Mouse (Mus musculus) ES-Bruce4 (cell line): ENCODE results near the gene Lmtk3. TPM values are rescaled to one million over a fixed set of nuclear protein-coding genes. Genes with fewer than 3 reads are reported as not detected.
A peak's percentile ranks its signal among the peaks of the same experiment; 100 is the strongest.

Experiments used
- H3K27ac ChIP-seq: 2 replicates; pipeline ENCODE4 v1.5.1; 2012; ENCODE audit warnings: low read length, inconsistent platforms; ENCODE audit not compliant: insufficient read depth
- H3K27me3 ChIP-seq: 2 replicates; pipeline ENCODE4 v1.6.1; 2012; ENCODE audit warnings: mild to moderate bottlenecking, low read length, inconsistent platforms; ENCODE audit not compliant: control insufficient read depth, poor library complexity, insufficient read depth, severe bottlenecking
- H3K36me3 ChIP-seq: 2 replicates; pipeline ENCODE4 v1.6.1; 2012; ENCODE audit warnings: inconsistent platforms, mild to moderate bottlenecking, low read length, moderate library complexity; ENCODE audit not compliant: control insufficient read depth, poor library complexity, insufficient read depth, severe bottlenecking
- H3K4me1 ChIP-seq: one replicate; pipeline ENCODE4 v1.8.1; 2011; ENCODE audit warnings: low read length; ENCODE audit not compliant: control insufficient read depth, insufficient read depth
- H3K4me3 ChIP-seq: 2 replicates; pipeline ENCODE4 v1.5.1; 2011; ENCODE audit warnings: low read depth, mild to moderate bottlenecking, low read length
- H3K9ac ChIP-seq: 2 replicates; pipeline ENCODE4 v1.6.1; 2012; ENCODE audit warnings: low read depth, mild to moderate bottlenecking, inconsistent platforms; ENCODE audit not compliant: poor library complexity, severe bottlenecking
- H3K9me3 ChIP-seq: replicated peaks from 2 replicates; pipeline ENCODE4 v1.6.1; 2012; ENCODE audit warnings: mild to moderate bottlenecking, low read length, inconsistent platforms; ENCODE audit not compliant: control insufficient read depth, poor library complexity, insufficient read depth, severe bottlenecking
- CTCF ChIP-seq: IDR thresholded peaks from one replicate; pipeline ENCODE4 v1.8.1; 2011; ENCODE audit warnings: low read depth, low read length
- EP300 ChIP-seq: IDR thresholded peaks from 2 replicates; pipeline ENCODE4 v1.6.1; 2011; ENCODE audit warnings: low read depth, low read length; ENCODE audit not compliant: insufficient read depth
- POLR2A ChIP-seq: IDR thresholded peaks from one replicate; pipeline ENCODE4 v1.8.1; 2011; ENCODE audit warnings: low read length; ENCODE audit not compliant: insufficient read depth
- polyA plus RNA-seq: library from polyadenylated mRNA; stranded (reverse); fragments of >200 nt; gene quantifications from 2 replicates; pipeline ENCODE4 v1.2.4, GENCODE M21; 2011; ENCODE audit warnings: low read depth; ENCODE audit not compliant: missing spikeins, insufficient read depth, insufficient read length

Lmtk3 gene
- polyA plus RNA-seq, 1 experiment: 9.6 TPM

DNA sequence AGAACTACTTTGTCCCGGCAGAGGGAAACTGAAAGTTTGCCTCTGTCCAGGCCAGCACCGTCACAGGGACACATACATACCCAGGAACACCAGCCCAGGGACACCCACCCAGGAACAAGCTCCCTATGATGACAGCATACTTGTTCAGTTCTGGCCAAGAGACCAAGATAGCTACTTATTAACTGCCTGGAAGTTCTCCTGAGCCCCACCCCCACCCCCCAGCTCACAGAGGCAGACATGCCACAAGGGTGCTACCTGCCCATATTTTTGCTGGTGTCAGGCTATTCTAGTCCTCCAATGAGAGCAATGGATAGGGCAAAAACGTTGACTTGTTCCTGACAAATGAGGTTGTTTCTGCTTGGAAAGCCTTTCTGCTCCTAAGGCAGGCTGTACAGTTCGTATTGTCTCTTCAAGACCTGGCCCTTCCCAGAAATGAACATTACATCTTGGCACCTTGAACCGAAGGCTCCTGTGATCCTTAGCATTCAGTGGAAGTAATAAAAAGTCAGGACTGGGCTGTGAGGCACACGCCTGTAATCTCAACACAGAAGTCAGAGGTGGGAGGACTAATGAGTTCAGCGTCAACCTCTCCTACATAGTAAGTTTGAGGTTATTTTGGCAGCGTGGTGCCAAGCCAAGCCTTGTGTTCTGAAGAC is 13.0 kb upstream of the Lmtk3 start:
- H3K4me1 ChIP-seq: peaks cover 4% of the 10 kb centered on the region
- no peak overlapping the region for H3K27ac ChIP-seq
- no peak overlapping the region for H3K4me3 ChIP-seq
- H3K27me3 ChIP-seq: no peaks in the 10 kb centered on the region
- no peaks in the 10 kb centered on the region for H3K9me3 ChIP-seq
- H3K9ac ChIP-seq: no peak overlapping the region
- no peak for TF ChIP-seq CTCF
- TF ChIP-seq EP300: no peak
- TF ChIP-seq POLR2A: no peak
- no peaks in the 10 kb centered on the region for H3K36me3 ChIP-seq

DNA sequence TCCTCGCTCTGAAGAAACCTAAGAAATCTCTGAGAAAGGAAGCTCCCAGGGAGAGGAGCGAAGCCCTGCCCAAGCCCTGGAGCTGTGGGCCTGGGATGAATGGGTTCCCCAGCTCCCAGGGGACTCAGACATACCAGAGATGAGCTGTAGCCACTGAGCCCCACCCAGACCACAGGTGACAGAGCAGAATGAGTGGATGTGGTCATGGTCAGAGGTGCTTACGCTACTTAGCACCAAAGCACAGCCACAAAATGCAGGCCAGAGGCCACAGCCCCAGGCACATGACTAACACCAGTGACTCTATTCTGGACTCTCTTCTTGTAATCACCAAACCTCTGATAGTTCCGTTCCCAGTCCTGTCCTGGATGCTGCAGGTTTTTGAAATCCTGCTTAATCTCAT is 12.4 kb upstream of the Lmtk3 start:
- Histone ChIP-seq H3K27me3 (no peaks in the 10 kb centered on the region), H3K9ac (no peak overlapping the region), H3K9me3 (no peaks in the 10 kb centered on the region), H3K36me3 (no peaks in the 10 kb centered on the region), H3K27ac (no peak overlapping the region), H3K4me1 (peaks cover 3% of the 10 kb centered on the region), H3K4me3 (no peak overlapping the region)
- no peak for TF ChIP-seq EP300
- no peak for TF ChIP-seq POLR2A
- TF ChIP-seq CTCF: no peak

DNA sequence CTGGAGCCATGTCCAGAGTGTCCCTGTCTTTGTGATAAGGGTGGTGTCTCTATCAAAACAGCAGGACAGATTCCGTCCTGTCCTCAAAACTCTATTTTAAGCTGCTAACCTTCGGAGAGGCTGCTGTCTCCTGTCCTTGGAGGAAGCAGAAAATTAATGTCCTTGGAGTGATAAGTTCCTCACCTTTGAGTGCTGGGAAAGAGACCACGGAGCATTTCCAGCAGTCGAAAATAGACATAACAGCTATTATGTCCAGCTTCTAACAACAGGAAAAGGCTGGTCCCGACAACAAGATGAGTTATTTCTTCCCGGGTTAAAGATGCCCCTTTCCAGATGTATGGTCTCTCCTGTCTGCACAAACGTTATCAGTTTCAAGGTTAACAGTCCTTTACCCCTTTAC is 8.3 kb upstream of the Lmtk3 start:
- Histone ChIP-seq H3K36me3 (no peaks in the 10 kb centered on the region), H3K27me3 (no peaks in the 10 kb centered on the region), H3K4me3 (no peak overlapping the region), H3K4me1 (no peaks in the 10 kb centered on the region), H3K27ac (no peak overlapping the region), H3K9ac (no peak overlapping the region), H3K9me3 (no peaks in the 10 kb centered on the region)
- TF ChIP-seq CTCF (no peak), EP300 (no peak), POLR2A (no peak)

DNA sequence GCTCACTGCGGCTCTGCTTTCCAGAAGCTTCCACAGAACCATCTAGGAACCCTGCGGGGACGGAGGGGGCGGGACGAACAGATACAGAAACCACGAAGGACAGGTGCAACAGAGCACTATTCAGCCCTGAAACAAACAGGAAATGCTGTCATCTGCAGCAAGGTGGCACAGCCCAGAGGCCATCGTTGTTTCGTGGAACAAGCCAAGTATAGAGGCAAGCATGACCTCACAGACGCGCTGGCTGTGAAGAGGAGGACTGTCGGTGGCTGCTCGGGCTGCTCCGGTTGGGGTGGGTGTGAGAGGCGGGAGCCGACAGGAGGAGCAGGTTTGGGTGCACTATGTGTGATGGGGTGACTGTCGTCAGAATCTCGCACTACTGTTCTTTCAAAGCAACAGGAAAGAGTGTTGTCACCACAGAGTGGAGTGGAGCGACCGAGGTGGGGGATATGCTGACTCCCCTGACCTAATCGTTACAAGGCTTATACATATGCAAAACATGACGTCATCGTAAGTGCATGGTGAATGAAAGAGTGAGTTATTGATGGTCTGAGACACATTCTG is 4.4 kb upstream of the Lmtk3 start:
- H3K9ac ChIP-seq: no peak overlapping the region
- no peaks in the 10 kb centered on the region for H3K27me3 ChIP-seq
- H3K4me1 ChIP-seq: no peaks in the 10 kb centered on the region
- H3K36me3 ChIP-seq: no peaks in the 10 kb centered on the region
- no peak overlapping the region for H3K27ac ChIP-seq
- TF ChIP-seq POLR2A (no peak), EP300 (no peak), CTCF (no peak)
- H3K4me3 ChIP-seq: 0 out of 2 replicates have a peak overlapping the region, but pooled peaks have one; percentile 12
- no peaks in the 10 kb centered on the region for H3K9me3 ChIP-seq

DNA sequence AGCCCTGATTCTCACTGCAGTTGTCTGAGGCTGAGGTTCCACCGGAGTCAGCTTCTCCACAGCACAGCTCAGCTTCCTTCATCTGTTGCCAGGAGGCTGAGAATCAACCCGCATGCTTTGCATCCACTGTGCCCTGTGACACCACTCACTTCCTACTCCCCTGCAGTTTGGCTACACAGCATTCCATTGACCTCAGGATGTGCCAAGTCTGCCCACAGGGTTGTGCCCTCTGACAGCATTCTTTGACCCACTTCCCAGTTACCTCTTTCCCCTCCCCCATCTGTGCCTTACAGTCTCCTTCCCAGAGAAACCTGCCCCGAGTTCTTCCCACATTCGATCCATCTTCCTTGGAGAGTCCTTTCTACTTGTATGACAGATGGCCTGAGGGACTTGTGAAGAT is 1.3 kb upstream of the Lmtk3 start:
- Histone ChIP-seq H3K27ac (no peak overlapping the region), H3K27me3 (no peaks in the 10 kb centered on the region), H3K9me3 (no peaks in the 10 kb centered on the region), H3K36me3 (no peaks in the 10 kb centered on the region), H3K9ac (no peak overlapping the region), H3K4me1 (peaks cover 3% of the 10 kb centered on the region), H3K4me3 (no peak overlapping the region)
- TF ChIP-seq CTCF: no peak
- TF ChIP-seq EP300: no peak
- no peak for TF ChIP-seq POLR2A

DNA sequence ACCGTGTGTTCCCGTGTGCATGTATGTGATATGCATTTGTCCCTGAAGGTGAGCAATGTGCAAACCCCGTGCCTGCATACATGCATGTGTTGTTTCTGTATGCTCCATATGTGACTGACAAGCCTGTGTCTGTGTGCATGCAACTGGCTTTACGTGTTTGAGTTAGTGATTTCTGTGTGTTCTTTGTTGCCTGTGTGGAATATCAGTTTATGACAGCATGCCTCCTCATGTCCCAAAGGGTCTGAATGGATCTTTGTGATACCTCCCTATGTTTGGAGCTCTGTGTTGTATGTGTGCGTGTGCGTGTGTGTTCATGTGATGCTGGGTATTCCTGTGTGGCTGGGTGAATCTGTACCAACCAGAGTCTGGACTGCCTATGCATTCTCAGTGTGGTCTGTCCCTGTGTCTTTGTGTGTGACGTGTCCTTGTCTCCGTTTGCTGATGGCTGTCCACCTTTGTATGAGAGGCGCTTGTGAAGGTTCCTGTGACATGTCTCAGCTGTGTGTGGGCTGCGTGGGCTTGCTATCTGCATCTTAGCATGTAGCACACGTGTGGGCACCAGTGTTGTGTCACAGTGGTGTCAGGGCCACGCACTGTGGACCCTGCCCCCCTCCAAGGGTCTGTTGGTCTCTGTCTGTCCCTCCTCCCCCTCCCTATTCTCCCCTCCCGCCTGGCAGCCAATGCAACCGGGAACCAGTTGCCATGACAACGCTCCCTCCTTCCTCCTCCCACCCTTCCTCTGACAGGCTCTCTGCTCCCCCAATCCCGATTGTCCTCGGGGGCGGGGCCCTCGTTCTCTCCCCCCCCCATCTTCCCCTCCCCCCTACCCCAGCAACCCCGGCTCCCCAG is 1.2 kb downstream of the Lmtk3 start, which contains the start of gene Sult2b1:
Gene Sult2b1 (minus strand): TSS at position 146 of the 849 bp plus-strand sequence.
- H3K9me3 ChIP-seq: no peaks in the 10 kb centered on the region
- peak within 1 kb of the TSS; percentile 69 for H3K4me3 ChIP-seq
- H3K4me1 ChIP-seq: peaks cover 3% of the 10 kb centered on the region
- no peak within 1 kb of the TSS for H3K27ac ChIP-seq
- H3K27me3 ChIP-seq: no peaks in the 10 kb centered on the region
- no peaks in the 10 kb centered on the region for H3K36me3 ChIP-seq
- TF ChIP-seq EP300: no peak
- TF ChIP-seq POLR2A: no peak
- no peak for TF ChIP-seq CTCF
- H3K9ac ChIP-seq: peak within 1 kb of the TSS; percentile 66
